Mouse (Mus musculus) kidney, embryonic 16.5 days (tissue): ENCODE measurements at regions not wholly inside any gene's neighbourhood (a gene's known extent, or its start where the extent isn't known, plus 50 kb on each side); places are given as distances from the start of the nearest gene placed in this dataset.

Source experiments
- ATAC-seq: fragments of 200-750 bp; cut with Nextera tagmentation; 2 replicates; pipeline ENCODE4 v1.8.0; 2017; ENCODE audit warnings: moderate TSS enrichment; ENCODE audit not compliant: low FRiP score, low TSS enrichment
- H3K27ac ChIP-seq: fragments of 300-500 bp; sonication (generic); 2 replicates; pipeline ENCODE4 v1.5.1; 2014; ENCODE audit warnings: low read length
- H3K27me3 ChIP-seq: fragments of 300-500 bp; sonication (generic); 2 replicates; pipeline ENCODE4 v1.6.1; 2014; ENCODE audit warnings: low read length, control low read depth, mixed read lengths; ENCODE audit not compliant: insufficient read depth
- H3K36me3 ChIP-seq: fragments of 300-500 bp; sonication (generic); 2 replicates; pipeline ENCODE4 v1.6.1; 2014; ENCODE audit warnings: low read length, control low read depth, mixed read lengths; ENCODE audit not compliant: insufficient read depth
- H3K4me1 ChIP-seq: fragments of 300-500 bp; sonication (generic); 2 replicates; pipeline ENCODE4 v1.6.1; 2014; ENCODE audit warnings: low read length, control low read depth, mixed read lengths; ENCODE audit not compliant: insufficient read depth
- H3K4me2 ChIP-seq: fragments of 300-500 bp; sonication (generic); replicated peaks from 2 replicates; pipeline ENCODE4 v1.6.1; 2014; ENCODE audit warnings: low read depth, low read length
- H3K4me3 ChIP-seq: fragments of 300-500 bp; sonication (generic); 2 replicates; pipeline ENCODE4 v1.5.1; 2014; ENCODE audit warnings: mild to moderate bottlenecking, low read length
- H3K9ac ChIP-seq: fragments of 300-500 bp; sonication (generic); replicated peaks from 2 replicates; pipeline ENCODE4 v1.6.1; 2014; ENCODE audit warnings: low read length
- H3K9me3 ChIP-seq: fragments of 300-500 bp; sonication (generic); 2 replicates; pipeline ENCODE4 v1.6.1; 2016; ENCODE audit warnings: low read length, control low read depth
- WGBS: fragments of 180-500 bp; shearing (Covaris S2); extraction: QIAGEN DNeasy Blood & Tissue Kit; methylation state at CpG from one replicate; pipeline ENCODE4 v1.1.7; 2014; 5-methylcytosine and 5-hydroxymethylcytosine counted together

DNA sequence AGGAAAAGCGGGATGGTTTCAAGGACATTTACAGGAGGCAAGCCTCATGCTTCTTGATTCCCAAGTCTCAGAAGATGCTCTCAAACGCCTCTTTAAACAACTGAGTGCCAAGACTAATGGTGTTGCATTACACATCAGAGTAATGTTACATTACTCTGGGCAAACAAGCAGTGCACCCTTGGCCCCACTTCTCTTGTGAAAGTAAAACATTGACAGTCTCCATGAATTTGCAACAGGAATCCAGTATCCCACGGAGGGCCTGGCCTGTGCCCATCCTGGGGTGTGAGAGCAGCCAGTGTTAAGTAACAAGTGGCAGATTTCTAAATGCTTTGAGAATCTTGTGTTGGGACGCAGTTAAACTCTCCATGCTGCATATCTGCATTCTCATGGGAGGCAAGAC, 194.3 kb upstream of the Adra1b start:
- Histone ChIP-seq H3K36me3 (no peaks in the 10 kb centered on the region), H3K4me1 (peaks cover 4% of the 10 kb centered on the region; the same call in 1 of the 2 replicates), H3K27me3 (no peaks in the 10 kb centered on the region), H3K4me3 (no peak overlapping the region), H3K9me3 (no peaks in the 10 kb centered on the region), H3K27ac (no peak overlapping the region), H3K4me2 (no peak overlapping the region), H3K9ac (no peak overlapping the region)
- 40% methylated on average over 4 of the region's 4 CpGs for WGBS
- ATAC-seq: peak; percentile 82; the same call in 1 of the 2 replicates

DNA sequence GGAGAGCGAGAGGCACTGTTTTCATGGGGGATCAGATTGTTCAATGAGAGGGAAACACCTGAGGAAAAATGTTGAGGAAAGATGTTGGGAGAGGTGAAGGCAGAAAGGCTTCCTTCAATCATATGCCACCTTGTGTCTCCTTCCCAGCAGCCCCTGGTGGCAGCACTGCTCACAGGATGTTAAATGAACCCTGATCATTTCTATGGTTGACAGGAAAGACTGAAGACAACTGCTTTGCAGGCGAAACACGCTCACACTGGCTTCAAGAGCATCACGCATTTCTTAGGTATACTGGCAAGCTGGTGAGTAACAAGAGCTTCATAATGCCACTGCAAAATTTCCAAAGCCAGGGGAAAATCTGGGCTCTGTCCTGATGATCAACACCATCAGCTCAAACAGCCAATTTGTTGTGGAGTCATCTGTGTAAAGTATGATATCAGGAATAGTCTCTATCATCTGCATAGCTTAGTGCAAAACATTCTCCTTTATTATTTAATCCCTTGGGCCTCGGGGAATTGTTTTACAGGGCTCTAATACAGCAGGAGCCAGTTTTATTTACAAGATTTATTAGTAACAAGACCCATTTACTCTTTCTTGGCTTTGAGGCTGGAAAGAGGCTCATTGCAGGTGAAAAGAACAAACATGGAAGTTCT, 202.3 kb upstream of the Adra1b start:
- WGBS: 73% methylated on average over 5 of the region's 5 CpGs

GRCm38 (mm10) chr11:44103841-44104191, 202.8 kb upstream of the Adra1b start:
- ATAC-seq: no peak

More for the DNA sequence above, 202.3 kb upstream of the Adra1b start:
- H3K4me2 ChIP-seq: no peak overlapping the region
- no peak overlapping the region for H3K27ac ChIP-seq
- no peaks in the 10 kb centered on the region for H3K9me3 ChIP-seq
- no peaks in the 10 kb centered on the region for H3K4me1 ChIP-seq
- ATAC-seq: no peak
- no peaks in the 10 kb centered on the region for H3K27me3 ChIP-seq
- no peaks in the 10 kb centered on the region for H3K36me3 ChIP-seq
- H3K9ac ChIP-seq: no peak overlapping the region
- no peak overlapping the region for H3K4me3 ChIP-seq

DNA sequence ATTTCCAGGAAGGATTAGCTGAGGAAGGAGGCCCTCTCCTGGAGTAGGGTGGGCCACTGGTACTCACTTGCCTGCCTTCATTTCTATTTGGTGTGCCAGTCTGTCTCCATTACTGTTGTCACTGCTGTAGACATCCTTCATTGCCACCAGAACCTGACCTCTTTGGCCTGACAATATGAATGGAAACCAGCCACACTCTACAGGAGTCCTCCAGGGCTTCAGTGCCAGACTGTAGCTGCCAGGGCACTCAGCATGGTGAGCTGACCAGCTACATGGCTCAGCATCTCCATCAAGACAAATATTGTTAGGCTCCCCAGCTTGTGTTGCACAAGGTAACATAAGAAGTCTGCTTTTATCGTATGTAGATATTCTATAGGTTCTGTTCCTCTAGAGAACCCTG, 205.2 kb upstream of the Adra1b start:
- no peaks in the 10 kb centered on the region for H3K27me3 ChIP-seq
- H3K9ac ChIP-seq: no peak overlapping the region
- no peaks in the 10 kb centered on the region for H3K9me3 ChIP-seq
- no peak overlapping the region for H3K27ac ChIP-seq
- 90% methylated on average over 1 of the region's 1 CpGs for WGBS
- no peak overlapping the region for H3K4me2 ChIP-seq
- no peaks in the 10 kb centered on the region for H3K36me3 ChIP-seq
- no peak overlapping the region for H3K4me3 ChIP-seq
- H3K4me1 ChIP-seq: no peaks in the 10 kb centered on the region
- no peak for ATAC-seq

More at GRCm38 (mm10) chr11:44103841-44104191, 202.8 kb upstream of the Adra1b start:
- H3K27me3 ChIP-seq: no peaks in the 10 kb centered on the region
- no peaks in the 10 kb centered on the region for H3K4me1 ChIP-seq
- no peak overlapping the region for H3K4me2 ChIP-seq
- H3K9ac ChIP-seq: no peak overlapping the region
- H3K4me3 ChIP-seq: no peak overlapping the region
- no peaks in the 10 kb centered on the region for H3K36me3 ChIP-seq
- H3K9me3 ChIP-seq: no peaks in the 10 kb centered on the region
- H3K27ac ChIP-seq: no peak overlapping the region

DNA sequence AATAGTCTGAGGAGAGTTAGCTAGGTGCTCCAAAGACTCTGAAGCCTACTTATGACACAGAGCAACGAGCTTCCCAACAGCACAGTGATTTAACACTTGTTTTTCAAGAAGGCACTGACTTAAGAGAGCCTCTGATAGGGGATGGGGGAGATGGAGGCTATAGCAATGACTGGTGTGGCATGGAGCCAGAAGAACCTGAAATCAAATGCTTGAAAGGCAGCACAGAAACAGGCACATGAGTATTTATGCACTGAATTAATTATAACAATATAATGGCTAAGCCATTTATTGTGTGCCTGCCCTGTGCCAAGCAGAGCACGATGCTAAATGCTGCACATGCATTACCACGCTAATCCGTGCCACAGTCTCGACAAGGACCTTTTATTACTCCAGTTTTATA, 210.5 kb upstream of the Adra1b start:
- H3K27me3 ChIP-seq: no peaks in the 10 kb centered on the region
- H3K9me3 ChIP-seq: no peaks in the 10 kb centered on the region
- no peaks in the 10 kb centered on the region for H3K4me1 ChIP-seq
- WGBS: 29% methylated on average over 5 of the region's 5 CpGs
- no peak overlapping the region for H3K4me3 ChIP-seq
- H3K27ac ChIP-seq: no peak overlapping the region
- no peak overlapping the region for H3K9ac ChIP-seq
- no peak for ATAC-seq
- no peaks in the 10 kb centered on the region for H3K36me3 ChIP-seq
- no peak overlapping the region for H3K4me2 ChIP-seq

GRCm38 (mm10) chr11:44127088-44127487, 226.1 kb upstream of the Adra1b start:
- Histone ChIP-seq H3K9me3 (no peaks in the 10 kb centered on the region), H3K4me1 (no peaks in the 10 kb centered on the region), H3K36me3 (no peaks in the 10 kb centered on the region), H3K4me3 (no peak overlapping the region), H3K4me2 (no peak overlapping the region), H3K27ac (no peak overlapping the region), H3K27me3 (no peaks in the 10 kb centered on the region), H3K9ac (no peak overlapping the region)
- WGBS: 62% methylated on average over 9 of the region's 9 CpGs
- no peak for ATAC-seq

GRCm38 (mm10) chr11:44128481-44128880, 227.5 kb upstream of the Adra1b start:
- H3K27ac ChIP-seq: no peak overlapping the region
- no peak for ATAC-seq
- H3K36me3 ChIP-seq: no peaks in the 10 kb centered on the region
- 87% methylated on average over 6 of the region's 6 CpGs for WGBS
- no peak overlapping the region for H3K4me2 ChIP-seq
- no peaks in the 10 kb centered on the region for H3K27me3 ChIP-seq
- no peak overlapping the region for H3K9ac ChIP-seq
- no peaks in the 10 kb centered on the region for H3K4me1 ChIP-seq
- H3K4me3 ChIP-seq: no peak overlapping the region
- H3K9me3 ChIP-seq: no peaks in the 10 kb centered on the region

GRCm38 (mm10) chr11:44133244-44133643, 232.2 kb upstream of the Adra1b start:
- ATAC-seq: no peak
- H3K4me1 ChIP-seq: no peaks in the 10 kb centered on the region
- WGBS: 81% methylated on average over 7 of the region's 7 CpGs
- no peak overlapping the region for H3K4me3 ChIP-seq
- H3K4me2 ChIP-seq: no peak overlapping the region
- no peak overlapping the region for H3K9ac ChIP-seq
- H3K27me3 ChIP-seq: no peaks in the 10 kb centered on the region
- H3K9me3 ChIP-seq: no peaks in the 10 kb centered on the region
- no peaks in the 10 kb centered on the region for H3K36me3 ChIP-seq
- H3K27ac ChIP-seq: no peak overlapping the region

GRCm38 (mm10) chr11:44136024-44136423, 235.0 kb upstream of the Adra1b start:
- no peaks in the 10 kb centered on the region for H3K36me3 ChIP-seq
- no peaks in the 10 kb centered on the region for H3K27me3 ChIP-seq
- WGBS: 79% methylated on average over 3 of the region's 3 CpGs
- no peak overlapping the region for H3K4me2 ChIP-seq
- H3K9me3 ChIP-seq: no peaks in the 10 kb centered on the region
- no peak overlapping the region for H3K27ac ChIP-seq
- no peaks in the 10 kb centered on the region for H3K4me1 ChIP-seq
- no peak overlapping the region for H3K4me3 ChIP-seq
- no peak for ATAC-seq
- no peak overlapping the region for H3K9ac ChIP-seq

- H3K4me1 ChIP-seq: no peaks in the 10 kb centered on the region
- 94% methylated on average over 4 of the region's 4 CpGs for WGBS
- ATAC-seq: no peak
Observed at GRCm38 (mm10) chr11:44142996-44143395, 242.0 kb upstream of the Adra1b start.

More at GRCm38 (mm10) chr11:44142996-44143395, 242.0 kb upstream of the Adra1b start:
- no peaks in the 10 kb centered on the region for H3K36me3 ChIP-seq
- H3K9me3 ChIP-seq: no peaks in the 10 kb centered on the region
- H3K27me3 ChIP-seq: no peaks in the 10 kb centered on the region
- no peak overlapping the region for H3K27ac ChIP-seq
- H3K9ac ChIP-seq: no peak overlapping the region
- H3K4me3 ChIP-seq: no peak overlapping the region
- no peak overlapping the region for H3K4me2 ChIP-seq
